Mouse (Mus musculus): ENCODE measurements around the gene Kctd3. TPM values are rescaled to one million over a fixed set of nuclear protein-coding genes. Genes with fewer than 3 reads are reported as not detected.
A peak's percentile ranks its signal among the peaks of the same experiment; 100 is the strongest.
"Not testable (repeated sequence)": the region's sequence is repeated elsewhere in the genome, so short reads cannot be mapped to it uniquely, and the experiment has no call there.

Gene Kctd3
- polyA plus RNA-seq, 1 experiment from 2014 or later = 39.4 TPM

DNA sequence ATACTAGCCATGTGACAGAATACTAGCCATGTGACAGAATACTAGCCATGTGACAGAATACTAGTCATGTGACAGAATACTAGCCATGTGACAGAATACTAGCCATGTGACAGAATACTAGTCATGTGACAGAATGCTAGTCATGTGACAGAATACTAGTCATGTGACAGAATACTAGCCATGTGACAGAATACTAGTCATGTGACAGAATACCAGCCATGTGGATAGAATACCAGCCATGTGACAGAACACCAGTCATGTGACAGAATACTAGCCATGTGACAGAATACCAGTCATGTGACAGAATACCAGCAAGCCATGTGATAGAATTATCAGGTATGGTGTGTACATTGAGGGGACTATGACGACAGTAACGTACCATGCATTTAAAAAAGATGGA, 25.2 kb upstream of the Kctd3 start:
- H3K27ac ChIP-seq; H3K9me3 ChIP-seq; H3K27me3 ChIP-seq; H3K4me1 ChIP-seq; H3K4me3 ChIP-seq (replicated peaks); H3K4me2 ChIP-seq; ATAC-seq (ENCODE audit: low FRiP score); H3K36me3 ChIP-seq (replicated peaks); H3K9ac ChIP-seq: not testable (repeated sequence)
- WGBS = 89% methylated on average over 2 of the region's 2 CpGs

DNA sequence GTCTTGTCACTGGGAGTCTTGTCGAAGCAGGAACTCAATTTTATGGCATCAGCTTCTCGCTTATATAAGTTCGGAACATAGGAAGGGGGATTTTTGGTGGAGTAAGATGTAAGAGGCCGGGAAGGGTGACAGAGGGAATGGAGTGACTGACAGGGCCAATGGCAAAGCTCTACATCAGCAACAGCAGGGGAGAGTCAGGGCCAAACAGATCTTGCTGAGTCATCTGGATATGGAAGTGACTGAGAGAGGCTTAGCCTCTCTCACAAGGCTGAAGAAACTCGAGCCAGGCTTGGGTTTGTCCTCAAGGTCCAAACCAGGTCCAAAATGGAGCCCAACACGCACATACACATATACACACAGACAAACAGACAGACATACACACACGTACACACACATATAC, 23.3 kb upstream of the Kctd3 start:
- H3K4me1 ChIP-seq = no peaks in the 10 kb centered on the region
- H3K4me2 ChIP-seq = no peak overlapping the region
- H3K27ac ChIP-seq = no peak overlapping the region
- WGBS = 85% methylated on average over 7 of the region's 7 CpGs
- H3K36me3 ChIP-seq (replicated peaks) = no peaks in the 10 kb centered on the region
- H3K9ac ChIP-seq = no peak overlapping the region
- H3K27me3 ChIP-seq = no peaks in the 10 kb centered on the region
- H3K4me3 ChIP-seq (replicated peaks) = no peak overlapping the region
- ATAC-seq (ENCODE audit: low FRiP score) = no peak
- H3K9me3 ChIP-seq = no peaks in the 10 kb centered on the region

- Histone ChIP-seq H3K27me3 (no peaks in the 10 kb centered on the region), H3K27ac (no peak overlapping the region), H3K4me2 (no peak overlapping the region), H3K9me3 (no peaks in the 10 kb centered on the region), H3K36me3 (replicated peaks) (no peaks in the 10 kb centered on the region), H3K4me1 (no peaks in the 10 kb centered on the region), H3K4me3 (replicated peaks) (no peak overlapping the region), H3K9ac (no peak overlapping the region)
- 76% methylated on average over 1 of the region's 1 CpGs for WGBS
- ATAC-seq (ENCODE audit: low FRiP score) = no peak
Measured at GRCm38 (mm10) chr1:189028267-189028666, 20.6 kb upstream of the Kctd3 start.

DNA sequence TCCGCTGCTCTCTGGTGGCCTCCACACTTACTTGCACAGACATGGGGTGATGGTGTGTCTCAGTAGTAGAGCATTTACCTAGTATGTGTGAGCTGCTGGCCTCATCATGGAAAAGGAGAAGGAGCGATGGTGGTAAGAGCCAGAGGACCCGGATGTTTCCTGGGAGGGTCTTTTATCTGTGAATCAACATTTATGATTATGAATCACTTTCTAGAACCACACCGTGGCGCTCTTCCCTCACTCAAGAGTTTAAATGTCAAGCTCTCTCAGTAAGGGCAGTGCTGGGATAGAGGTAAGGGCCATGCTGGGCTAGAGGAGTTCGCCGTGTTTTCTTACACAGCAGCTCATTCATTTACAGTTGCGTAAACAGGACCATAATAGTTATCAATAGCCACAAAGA, 19.2 kb upstream of the Kctd3 start:
- Histone ChIP-seq H3K4me1 (no peaks in the 10 kb centered on the region), H3K9ac (no peak overlapping the region), H3K9me3 (no peaks in the 10 kb centered on the region), H3K4me3 (replicated peaks) (no peak overlapping the region), H3K4me2 (no peak overlapping the region), H3K36me3 (replicated peaks) (no peaks in the 10 kb centered on the region), H3K27ac (no peak overlapping the region), H3K27me3 (no peaks in the 10 kb centered on the region)
- 70% methylated on average over 8 of the region's 8 CpGs for WGBS
- ATAC-seq (ENCODE audit: low FRiP score) = no peak

GRCm38 (mm10) chr1:189023701-189024080, 16.1 kb upstream of the Kctd3 start:
- Histone ChIP-seq H3K36me3 (replicated peaks) (no peaks in the 10 kb centered on the region), H3K4me1 (no peaks in the 10 kb centered on the region), H3K4me2 (no peak overlapping the region), H3K9ac (no peak overlapping the region), H3K27me3 (no peaks in the 10 kb centered on the region), H3K27ac (no peak overlapping the region), H3K9me3 (no peaks in the 10 kb centered on the region), H3K4me3 (replicated peaks) (no peak overlapping the region)
- WGBS = 76% methylated on average over 1 of the region's 1 CpGs
- no peak for ATAC-seq (ENCODE audit: low FRiP score)

DNA sequence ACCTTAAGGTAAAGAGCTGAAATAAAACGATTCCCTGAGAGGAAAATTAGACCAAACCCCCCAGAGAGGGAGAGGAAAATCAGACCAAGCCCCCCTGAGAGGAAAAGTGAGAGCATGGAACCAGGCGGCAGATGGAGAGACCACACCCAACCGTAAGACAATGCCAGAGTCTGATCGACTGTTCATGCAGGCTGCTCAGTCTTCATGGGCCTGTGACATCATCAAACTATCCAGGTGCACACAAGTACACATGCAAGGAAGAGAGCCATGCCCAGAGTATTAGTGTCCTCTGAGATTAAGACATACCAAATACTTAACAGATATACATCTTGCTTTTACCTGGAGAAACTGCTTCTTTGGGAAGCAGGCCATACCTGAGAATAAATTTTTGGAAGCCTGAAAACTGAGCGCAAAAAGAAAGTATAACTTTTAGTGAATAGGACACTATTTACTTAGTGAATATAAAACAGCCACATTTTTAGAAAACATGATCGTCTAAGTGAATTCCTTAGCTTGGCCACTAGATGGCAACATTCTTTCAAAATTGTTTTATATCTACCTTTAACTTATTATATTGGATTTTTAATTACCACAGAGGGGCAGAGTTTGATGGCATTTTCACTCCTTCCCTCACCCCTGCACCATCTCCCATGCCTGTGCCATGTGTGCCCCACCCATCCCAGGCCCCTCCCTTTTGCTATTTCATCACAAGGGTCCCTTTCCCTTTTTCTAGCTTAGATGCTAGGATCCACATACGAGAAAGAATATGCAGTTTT, 15.5 kb upstream of the Kctd3 start:
- ATAC-seq (ENCODE audit: low FRiP score) = no peak
- no peaks in the 10 kb centered on the region for H3K4me1 ChIP-seq
- H3K36me3 ChIP-seq (replicated peaks) = no peaks in the 10 kb centered on the region
- H3K27ac ChIP-seq = no peak overlapping the region
- H3K9me3 ChIP-seq = no peaks in the 10 kb centered on the region
- no peak overlapping the region for H3K4me2 ChIP-seq
- H3K9ac ChIP-seq = no peak overlapping the region
- H3K27me3 ChIP-seq = no peaks in the 10 kb centered on the region
- WGBS = 48% methylated on average over 7 of the region's 7 CpGs
- H3K4me3 ChIP-seq (replicated peaks) = no peak overlapping the region

- Histone ChIP-seq H3K4me2 (no peak overlapping the region), H3K27me3 (peaks cover 31% of the 10 kb centered on the region), H3K9ac (no peak overlapping the region), H3K4me1 (peaks cover 12% of the 10 kb centered on the region), H3K9me3 (no peaks in the 10 kb centered on the region), H3K4me3 (replicated peaks) (no peak overlapping the region), H3K36me3 (replicated peaks) (no peaks in the 10 kb centered on the region), H3K27ac (no peak overlapping the region)
- WGBS = 72% methylated on average over 2 of the region's 2 CpGs
- ATAC-seq (ENCODE audit: low FRiP score) = no peak
Measured at GRCm38 (mm10) chr1:189015372-189015771, 7.7 kb upstream of the Kctd3 start.

- Histone ChIP-seq H3K4me3 (replicated peaks) (no peak overlapping the region), H3K27ac (no peak overlapping the region)
- 11% methylated on average over 4 of the region's 4 CpGs for WGBS
Measured at GRCm38 (mm10) chr1:189013587-189013921, 5.9 kb upstream of the Kctd3 start.

DNA sequence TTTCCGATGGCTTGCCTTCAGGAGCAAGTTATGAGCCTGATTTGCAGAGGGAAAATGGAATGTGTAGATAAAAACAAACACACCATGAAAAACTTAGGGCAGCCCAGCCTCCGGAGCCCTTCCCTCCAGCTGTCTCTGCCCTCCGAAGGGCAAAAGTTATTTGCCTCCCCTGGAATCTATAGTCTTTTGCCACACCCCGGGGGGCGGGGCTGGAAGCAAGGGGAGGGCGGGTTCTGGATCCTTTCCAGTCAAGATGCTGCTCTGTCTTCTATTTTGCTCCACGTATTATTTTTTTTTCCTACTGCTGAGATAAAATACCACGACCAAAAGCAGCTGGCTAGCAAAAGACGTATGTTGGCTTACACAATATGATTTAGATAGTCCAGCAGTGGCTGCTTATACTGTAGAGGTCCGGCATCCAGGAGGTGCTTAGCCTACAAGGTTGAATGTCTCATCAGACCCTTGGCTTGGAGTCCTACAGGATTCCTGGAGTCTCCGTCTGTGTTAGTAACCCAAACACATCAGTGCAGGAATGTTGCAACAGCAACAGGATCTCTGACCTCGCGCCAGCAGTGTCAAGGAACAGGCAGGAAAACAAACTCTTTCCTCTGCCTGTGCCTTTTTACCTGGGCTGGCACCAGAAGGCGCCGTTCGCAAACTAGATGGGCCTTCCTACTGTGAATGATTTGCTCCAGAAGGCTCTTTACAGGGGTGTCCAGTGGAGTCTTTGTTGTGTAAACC, 5.4 kb upstream of the Kctd3 start:
- Histone ChIP-seq H3K9ac (no peak overlapping the region), H3K4me1 (peaks cover 12% of the 10 kb centered on the region), H3K27ac (no peak overlapping the region), H3K4me2 (peak overlapping the region; percentile 17), H3K36me3 (replicated peaks) (no peaks in the 10 kb centered on the region), H3K4me3 (replicated peaks) (no peak overlapping the region), H3K9me3 (no peaks in the 10 kb centered on the region), H3K27me3 (peaks cover 31% of the 10 kb centered on the region)
- 10% methylated on average over 16 of the region's 16 CpGs for WGBS
- ATAC-seq (ENCODE audit: low FRiP score) = no peak

More at GRCm38 (mm10) chr1:189013587-189013921, 5.9 kb upstream of the Kctd3 start:
- Histone ChIP-seq H3K9me3 (no peaks in the 10 kb centered on the region), H3K9ac (no peak overlapping the region), H3K4me1 (peaks cover 12% of the 10 kb centered on the region), H3K27me3 (peaks cover 31% of the 10 kb centered on the region), H3K4me2 (peak overlapping the region; percentile 17), H3K36me3 (replicated peaks) (no peaks in the 10 kb centered on the region)
- ATAC-seq (ENCODE audit: low FRiP score) = peak; percentile 30; the same call in 1 of the 2 replicates

DNA sequence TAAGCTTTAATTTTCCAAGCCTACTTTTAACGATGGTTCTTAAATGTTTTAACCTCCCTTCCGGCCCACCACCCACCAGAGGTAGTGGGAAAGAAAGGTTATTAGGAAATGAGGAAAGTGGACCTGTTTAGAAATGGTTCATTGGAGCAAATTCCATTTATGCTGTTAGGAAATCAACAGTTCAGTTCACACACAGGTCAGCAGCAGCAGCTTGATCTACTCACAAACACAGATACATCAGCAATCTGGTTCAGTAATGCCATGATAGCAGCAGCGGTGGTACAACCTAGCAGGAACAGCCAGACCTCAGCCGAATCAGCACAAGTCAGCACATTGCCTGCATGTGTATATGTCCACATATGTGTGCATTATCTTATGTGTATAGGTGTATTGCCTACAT, 3.0 kb upstream of the Kctd3 start:
- Histone ChIP-seq H3K36me3 (replicated peaks) (no peaks in the 10 kb centered on the region), H3K27ac (no peak overlapping the region), H3K9me3 (no peaks in the 10 kb centered on the region), H3K9ac (no peak overlapping the region), H3K4me2 (no peak overlapping the region), H3K27me3 (peaks cover 31% of the 10 kb centered on the region), H3K4me1 (peaks cover 27% of the 10 kb centered on the region), H3K4me3 (replicated peaks) (no peak overlapping the region)
- ATAC-seq (ENCODE audit: low FRiP score) = no peak
- WGBS = 86% methylated on average over 4 of the region's 4 CpGs

- Histone ChIP-seq H3K9me3 (no peaks in the 10 kb centered on the region), H3K36me3 (replicated peaks) (no peaks in the 10 kb centered on the region; the same call in 1 of the 2 replicates), H3K4me2 (peak overlapping the region; percentile 29), H3K9ac (no peak overlapping the region), H3K4me1 (peaks cover 26% of the 10 kb centered on the region), H3K27me3 (peaks cover 11% of the 10 kb centered on the region), H3K27ac (no peak overlapping the region), H3K4me3 (replicated peaks) (peak overlapping the region; percentile 99)
- WGBS = 49% methylated on average over 7 of the region's 7 CpGs
- no peak; the same call in 1 of the 2 replicates for ATAC-seq (ENCODE audit: low FRiP score)
Measured at GRCm38 (mm10) chr1:189007980-189008324, 311 bp upstream of the Kctd3 start.

DNA sequence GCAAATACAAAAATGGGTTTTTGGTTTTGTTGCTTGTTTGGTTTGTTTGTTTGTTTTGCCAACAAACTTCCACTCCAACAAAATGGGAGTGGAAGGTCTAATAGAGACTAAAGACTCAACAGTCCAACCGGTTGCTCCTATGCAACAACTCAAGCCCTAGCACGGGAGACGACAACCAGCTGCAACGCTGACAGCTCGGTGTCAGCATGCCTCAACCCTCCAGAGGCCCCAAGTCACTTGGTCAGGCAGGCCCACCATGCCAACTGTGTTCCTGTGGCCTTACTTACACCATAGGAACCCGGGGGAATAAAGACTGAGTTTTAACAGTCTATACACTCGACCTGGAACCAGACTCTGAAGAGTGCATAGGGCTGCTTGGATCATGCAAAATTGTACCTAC, 815 bp downstream of the Kctd3 start:
- WGBS = 5% methylated on average over 7 of the region's 7 CpGs
- Histone ChIP-seq H3K4me2 (peak overlapping the region; percentile 99), H3K27me3 (0 out of 2 replicates have a peak, but pooled peaks cover 2% of the 10 kb centered on the region), H3K36me3 (replicated peaks) (no peaks in the 10 kb centered on the region; the same call in 1 of the 2 replicates), H3K9ac (peak overlapping the region; percentile 91), H3K4me3 (replicated peaks) (peak overlapping the region; percentile 99), H3K27ac (no peak overlapping the region), H3K4me1 (peaks cover 26% of the 10 kb centered on the region), H3K9me3 (no peaks in the 10 kb centered on the region)
- no peak for ATAC-seq (ENCODE audit: low FRiP score)

- Histone ChIP-seq H3K9ac (no peak overlapping the region), H3K36me3 (replicated peaks) (no peaks in the 10 kb centered on the region; the same call in 1 of the 2 replicates), H3K27me3 (no peaks in the 10 kb centered on the region), H3K27ac (no peak overlapping the region), H3K9me3 (no peaks in the 10 kb centered on the region), H3K4me2 (peak overlapping the region; percentile 99), H3K4me1 (peaks cover 26% of the 10 kb centered on the region), H3K4me3 (replicated peaks) (peak overlapping the region; percentile 99)
- no peak for ATAC-seq (ENCODE audit: low FRiP score)
- 73% methylated on average over 5 of the region's 5 CpGs for WGBS
Measured at GRCm38 (mm10) chr1:189006267-189006666, 1.4 kb downstream of the Kctd3 start.

Measured in forebrain, embryonic 12.5 days (tissue).